Mouse (Mus musculus) ES-Bruce4 (cell line): ENCODE data around the gene Cadm3.

Experiments used
- CTCF ChIP-seq: IDR thresholded peaks from one replicate; pipeline ENCODE4 v1.8.1; 2011; ENCODE audit warnings: low read depth, low read length
- EP300 ChIP-seq: IDR thresholded peaks from 2 replicates; pipeline ENCODE4 v1.6.1; 2011; ENCODE audit warnings: low read depth, low read length; ENCODE audit not compliant: insufficient read depth
- POLR2A ChIP-seq: IDR thresholded peaks from one replicate; pipeline ENCODE4 v1.8.1; 2011; ENCODE audit warnings: low read length; ENCODE audit not compliant: insufficient read depth

DNA sequence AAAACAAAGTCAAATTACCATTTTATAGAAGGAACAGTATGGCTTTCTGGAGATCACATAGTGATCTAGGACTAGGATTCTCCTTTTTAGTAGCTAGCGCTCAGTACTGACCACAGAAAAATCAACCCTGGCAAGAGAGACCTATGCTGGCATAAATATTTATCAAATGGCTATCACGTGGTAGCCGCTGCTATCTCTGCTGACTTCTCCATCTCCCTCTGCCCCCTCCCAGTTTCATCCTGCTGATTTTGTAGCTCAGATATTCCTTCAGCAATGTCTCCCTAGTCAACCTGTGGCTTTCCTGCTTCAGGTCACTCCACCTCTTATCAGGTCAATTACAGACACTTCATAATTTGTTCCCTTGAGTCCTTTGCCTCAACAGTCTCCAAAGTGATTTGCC lies 51.8 kb downstream of the Cadm3 start:
- no peak for TF ChIP-seq CTCF
- no peak for TF ChIP-seq POLR2A
- TF ChIP-seq EP300: no peak
